Mouse (Mus musculus) forebrain, embryonic 12.5 days (tissue): ENCODE data around the gene Hcfc1r1. TPM values are rescaled to one million over a fixed set of nuclear protein-coding genes. Genes with fewer than 3 reads are reported as not detected.
A peak's percentile ranks its signal among the peaks of the same experiment; 100 is the strongest.

ENCODE experiments used
- ATAC-seq: fragments of 200-750 bp; cut with Nextera tagmentation; 2 replicates; pipeline ENCODE4 v1.8.0; 2017; ENCODE audit warnings: moderate TSS enrichment; ENCODE audit not compliant: low FRiP score
- H3K27ac ChIP-seq: fragments of 300-500 bp; sonication (generic); 2 replicates; pipeline ENCODE4 v1.5.1; 2016; ENCODE audit warnings: mild to moderate bottlenecking
- H3K27me3 ChIP-seq: fragments of 300-500 bp; sonication (generic); 2 replicates; pipeline ENCODE4 v1.6.1; 2016; ENCODE audit warnings: mild to moderate bottlenecking
- H3K36me3 ChIP-seq: fragments of 300-500 bp; sonication (generic); replicated peaks from 2 replicates; pipeline ENCODE4 v1.6.1; 2016; ENCODE audit warnings: mild to moderate bottlenecking
- H3K4me1 ChIP-seq: fragments of 300-500 bp; sonication (generic); 2 replicates; pipeline ENCODE4 v1.6.1; 2016
- H3K4me2 ChIP-seq: fragments of 300-500 bp; sonication (generic); 2 replicates; pipeline ENCODE4 v1.6.1; 2016; ENCODE audit warnings: mild to moderate bottlenecking, moderate library complexity
- H3K4me3 ChIP-seq: fragments of 300-500 bp; sonication (generic); replicated peaks from 2 replicates; pipeline ENCODE4 v1.5.1; 2016; ENCODE audit warnings: mild to moderate bottlenecking
- H3K9ac ChIP-seq: fragments of 300-500 bp; sonication (generic); 2 replicates; pipeline ENCODE4 v1.6.1; 2016; ENCODE audit warnings: mild to moderate bottlenecking
- H3K9me3 ChIP-seq: fragments of 300-500 bp; sonication (generic); 2 replicates; pipeline ENCODE4 v1.6.1; 2016
- WGBS: fragments of 180-500 bp; shearing (Covaris S2); methylation state at CpG from one replicate; pipeline ENCODE4 v1.1.7; 2016; 5-methylcytosine and 5-hydroxymethylcytosine counted together
- polyA plus RNA-seq: library from polyadenylated mRNA; unstranded; fragments of >200 nt; fragmentation: Nextera tagmentation; extraction: Ambion mirVana; gene quantifications from 2 replicates; pipeline ENCODE4 v1.2.1, GENCODE M21; 2016

Hcfc1r1 gene
- polyA plus RNA-seq, 1 experiment from 2014 or later, result 47.1 TPM

- no peaks in the 10 kb centered on the region for H3K9me3 ChIP-seq
- WGBS, result under 1% methylated on average over 59 of the region's 101 CpGs
- peak overlapping the region; percentile 63 for H3K9ac ChIP-seq
- ATAC-seq, result peak; percentile 72
- H3K36me3 ChIP-seq, result no peaks in the 10 kb centered on the region
- H3K27ac ChIP-seq, result 0 out of 2 replicates have a peak overlapping the region, but pooled peaks have one; percentile 13
- H3K4me3 ChIP-seq, result peak overlapping the region; percentile 77
- H3K4me1 ChIP-seq, result peaks cover 7% of the 10 kb centered on the region
- H3K4me2 ChIP-seq, result peak overlapping the region; percentile 100
- H3K27me3 ChIP-seq, result peaks cover 63% of the 10 kb centered on the region
Measured at GRCm38 (mm10) chr17:23699131-23700077, 26.0 kb downstream of the Hcfc1r1 start.

GRCm38 (mm10) chr17:23700079-23700478, 26.7 kb downstream of the Hcfc1r1 start:
- H3K36me3 ChIP-seq, result no peaks in the 10 kb centered on the region
- peak overlapping the region; percentile 63 for H3K9ac ChIP-seq
- H3K4me2 ChIP-seq, result peak overlapping the region; percentile 100
- peaks cover 63% of the 10 kb centered on the region for H3K27me3 ChIP-seq
- peak; percentile 95 for ATAC-seq
- H3K4me3 ChIP-seq, result peak overlapping the region; percentile 77
- no peaks in the 10 kb centered on the region for H3K9me3 ChIP-seq
- WGBS, result under 1% methylated on average over 24 of the region's 28 CpGs
- 0 out of 2 replicates have a peak overlapping the region, but pooled peaks have one; percentile 13 for H3K27ac ChIP-seq
- peaks cover 7% of the 10 kb centered on the region for H3K4me1 ChIP-seq

GRCm38 (mm10) chr17:23703301-23703700, 29.9 kb downstream of the Hcfc1r1 start:
- no peak for ATAC-seq
- WGBS, result 84% methylated on average over 9 of the region's 9 CpGs
- no peak overlapping the region for H3K9ac ChIP-seq
- peaks cover 7% of the 10 kb centered on the region for H3K4me1 ChIP-seq
- H3K27me3 ChIP-seq, result peaks cover 60% of the 10 kb centered on the region
- H3K4me2 ChIP-seq, result no peak overlapping the region
- H3K27ac ChIP-seq, result no peak overlapping the region
- H3K36me3 ChIP-seq, result no peaks in the 10 kb centered on the region
- no peaks in the 10 kb centered on the region for H3K9me3 ChIP-seq
- H3K4me3 ChIP-seq, result no peak overlapping the region

GRCm38 (mm10) chr17:23704741-23705140, 31.3 kb downstream of the Hcfc1r1 start:
- WGBS, result 60% methylated on average over 7 of the region's 7 CpGs
- Histone ChIP-seq H3K4me1 (no peaks in the 10 kb centered on the region), H3K9me3 (no peaks in the 10 kb centered on the region), H3K4me2 (no peak overlapping the region), H3K36me3 (no peaks in the 10 kb centered on the region), H3K9ac (no peak overlapping the region), H3K4me3 (no peak overlapping the region), H3K27me3 (peaks cover 48% of the 10 kb centered on the region), H3K27ac (no peak overlapping the region)
- ATAC-seq, result no peak

GRCm38 (mm10) chr17:23705525-23706104, 32.2 kb downstream of the Hcfc1r1 start:
- no peaks in the 10 kb centered on the region for H3K4me1 ChIP-seq
- no peaks in the 10 kb centered on the region for H3K36me3 ChIP-seq
- H3K9ac ChIP-seq, result no peak overlapping the region
- no peaks in the 10 kb centered on the region for H3K9me3 ChIP-seq
- 80% methylated on average over 7 of the region's 7 CpGs for WGBS
- H3K27ac ChIP-seq, result no peak overlapping the region
- H3K4me2 ChIP-seq, result no peak overlapping the region
- ATAC-seq, result no peak
- peaks cover 48% of the 10 kb centered on the region for H3K27me3 ChIP-seq
- H3K4me3 ChIP-seq, result no peak overlapping the region

GRCm38 (mm10) chr17:23706212-23706611, 32.8 kb downstream of the Hcfc1r1 start:
- ATAC-seq, result peak; percentile 65
- 1% methylated on average over 3 of the region's 3 CpGs for WGBS
- H3K27ac ChIP-seq, result no peak overlapping the region
- no peaks in the 10 kb centered on the region for H3K4me1 ChIP-seq
- H3K4me2 ChIP-seq, result no peak overlapping the region
- peaks cover 43% of the 10 kb centered on the region for H3K27me3 ChIP-seq
- H3K9ac ChIP-seq, result no peak overlapping the region
- H3K4me3 ChIP-seq, result no peak overlapping the region
- no peaks in the 10 kb centered on the region for H3K36me3 ChIP-seq
- H3K9me3 ChIP-seq, result no peaks in the 10 kb centered on the region

GRCm38 (mm10) chr17:23717003-23717402, 43.6 kb downstream of the Hcfc1r1 start:
- Histone ChIP-seq H3K27ac (no peak overlapping the region), H3K4me2 (no peak overlapping the region), H3K36me3 (no peaks in the 10 kb centered on the region), H3K4me1 (no peaks in the 10 kb centered on the region), H3K27me3 (peaks cover 5% of the 10 kb centered on the region; the same call in 1 of the 2 replicates), H3K9me3 (no peaks in the 10 kb centered on the region), H3K9ac (no peak overlapping the region), H3K4me3 (no peak overlapping the region)
- 58% methylated on average over 2 of the region's 2 CpGs for WGBS
- no peak for ATAC-seq

GRCm38 (mm10) chr17:23719455-23719854, 46.1 kb downstream of the Hcfc1r1 start:
- H3K36me3 ChIP-seq, result no peaks in the 10 kb centered on the region
- H3K27me3 ChIP-seq, result peaks cover 10% of the 10 kb centered on the region; the same call in 1 of the 2 replicates
- no peak overlapping the region for H3K9ac ChIP-seq
- ATAC-seq, result no peak
- no peak overlapping the region for H3K27ac ChIP-seq
- no peak overlapping the region for H3K4me3 ChIP-seq
- H3K9me3 ChIP-seq, result no peaks in the 10 kb centered on the region
- no peak overlapping the region for H3K4me2 ChIP-seq
- no peaks in the 10 kb centered on the region for H3K4me1 ChIP-seq
- 0% methylated on average over 1 of the region's 1 CpGs for WGBS

GRCm38 (mm10) chr17:23721886-23722285, 48.5 kb downstream of the Hcfc1r1 start:
- no peaks in the 10 kb centered on the region for H3K9me3 ChIP-seq
- H3K27me3 ChIP-seq, result peaks cover 10% of the 10 kb centered on the region; the same call in 1 of the 2 replicates
- 90% methylated on average over 2 of the region's 2 CpGs for WGBS
- no peak overlapping the region for H3K4me2 ChIP-seq
- H3K27ac ChIP-seq, result no peak overlapping the region
- ATAC-seq, result no peak
- H3K4me1 ChIP-seq, result peaks cover 8% of the 10 kb centered on the region
- H3K9ac ChIP-seq, result no peak overlapping the region
- H3K36me3 ChIP-seq, result no peaks in the 10 kb centered on the region
- no peak overlapping the region for H3K4me3 ChIP-seq

- Histone ChIP-seq H3K4me3 (no peak within 1 kb of the TSS), H3K9ac (no peak within 1 kb of the TSS), H3K4me1 (peaks cover 12% of the 10 kb centered on the region), H3K27ac (no peak within 1 kb of the TSS), H3K36me3 (no peaks in the 10 kb centered on the region), H3K27me3 (peaks cover 10% of the 10 kb centered on the region; the same call in 1 of the 2 replicates), H3K9me3 (no peaks in the 10 kb centered on the region), H3K4me2 (no peak within 1 kb of the TSS)
- WGBS, result 86% methylated on average over 7 of the region's 7 CpGs
- ATAC-seq, result no peak
Measured at GRCm38 (mm10) chr17:23722376-23723125, 49.2 kb downstream of the Hcfc1r1 start, which contains the start of gene 1520401A03Rik. Gene 1520401A03Rik (minus strand): TSS chr17:23722783.
